Mouse (Mus musculus) spleen, postnatal 36 days (tissue): ENCODE results near the gene Ten1.

Source experiments
- DNase-seq, 2 experiments: peaks; one replicate each; pipeline ENCODE4 v3.0.0; 2022; ENCODE audit warnings: low spot score in 2 of 2, mixed read lengths in 1 of 2

The Ten1 gene

GRCm38 (mm10) chr11:116237742-116238395 lies 39.2 kb downstream of the Ten1 start, which contains the start of gene Evpl:
Evpl (minus strand) TSS chr11:116238077.
- DNase-seq = peak; percentile 24 to 27

GRCm38 (mm10) chr11:116239797-116240196 lies 41.1 kb downstream of the Ten1 start:
- DNase-seq = no peak

GRCm38 (mm10) chr11:116241744-116242235 lies 43.1 kb downstream of the Ten1 start:
- DNase-seq = no peak

- no peak for DNase-seq
These were observed 45.9 kb downstream of the Ten1 start for GRCm38 (mm10) chr11:116244580-116244979.

- no peak for DNase-seq
These were observed 47.0 kb downstream of the Ten1 start for GRCm38 (mm10) chr11:116245616-116246015.

- DNase-seq = no peak
These were observed 49.0 kb downstream of the Ten1 start for GRCm38 (mm10) chr11:116247502-116248222.

- no peak for DNase-seq
These were observed 52.2 kb downstream of the Ten1 start for GRCm38 (mm10) chr11:116250898-116251297.

- no peak for DNase-seq
These were observed 54.5 kb downstream of the Ten1 start for GRCm38 (mm10) chr11:116253076-116253600.

- no peak for DNase-seq
These were observed 56.0 kb downstream of the Ten1 start for GRCm38 (mm10) chr11:116254627-116255026.

GRCm38 (mm10) chr11:116255090-116255981 lies 56.7 kb downstream of the Ten1 start:
- DNase-seq = no peak

GRCm38 (mm10) chr11:116255982-116256675 lies 57.5 kb downstream of the Ten1 start:
- no peak for DNase-seq

- DNase-seq = no peak
These were observed 60.8 kb downstream of the Ten1 start for GRCm38 (mm10) chr11:116259461-116259860.

GRCm38 (mm10) chr11:116260259-116260658 lies 61.6 kb downstream of the Ten1 start:
- no peak for DNase-seq
